Mouse (Mus musculus): Measurements from ENCODE around the gene Jade1.

Jade1 gene

GRCm38 (mm10) chr3:41551671-41552070 is 3.9 kb upstream of the Jade1 start:
- no peak for DNase-seq (ENCODE audit: low read depth)

- no peak for DNase-seq (ENCODE audit: low read depth)
Measured at GRCm38 (mm10) chr3:41552777-41553548, 2.6 kb upstream of the Jade1 start.

- DNase-seq (ENCODE audit: low read depth): no peak
Measured at GRCm38 (mm10) chr3:41553681-41554080, 1.9 kb upstream of the Jade1 start.

GRCm38 (mm10) chr3:41554480-41555475 is 753 bp upstream of the Jade1 start:
- DNase-seq (ENCODE audit: low read depth): no peak

GRCm38 (mm10) chr3:41556451-41557266 is 1.1 kb downstream of the Jade1 start:
- DNase-seq (ENCODE audit: low read depth): no peak

GRCm38 (mm10) chr3:41557267-41557995 is 1.9 kb downstream of the Jade1 start:
- no peak for DNase-seq (ENCODE audit: low read depth)

- DNase-seq (ENCODE audit: low read depth): no peak
Measured at GRCm38 (mm10) chr3:41560489-41560888, 5.0 kb downstream of the Jade1 start.

GRCm38 (mm10) chr3:41561787-41562186 is 6.3 kb downstream of the Jade1 start:
- DNase-seq (ENCODE audit: low read depth): no peak

GRCm38 (mm10) chr3:41563211-41563931 is 7.8 kb downstream of the Jade1 start:
- peak; percentile 78 for DNase-seq (ENCODE audit: low read depth)

GRCm38 (mm10) chr3:41563997-41564396 is 8.5 kb downstream of the Jade1 start:
- DNase-seq (ENCODE audit: low read depth): no peak

- DNase-seq (ENCODE audit: low read depth): peak; percentile 87
Measured at GRCm38 (mm10) chr3:41564471-41565213, 9.1 kb downstream of the Jade1 start.

GRCm38 (mm10) chr3:41565410-41565823 is 9.9 kb downstream of the Jade1 start:
- peak; percentile 80 for DNase-seq (ENCODE audit: low read depth)

GRCm38 (mm10) chr3:41565955-41566354 is 10.4 kb downstream of the Jade1 start:
- DNase-seq (ENCODE audit: low read depth): peak; percentile 83

- no peak for DNase-seq (ENCODE audit: low read depth)
Measured at GRCm38 (mm10) chr3:41569943-41570342, 14.4 kb downstream of the Jade1 start.

GRCm38 (mm10) chr3:41572131-41572530 is 16.6 kb downstream of the Jade1 start:
- DNase-seq (ENCODE audit: low read depth): no peak

- DNase-seq (ENCODE audit: low read depth): no peak
Measured at GRCm38 (mm10) chr3:41572968-41573367, 17.4 kb downstream of the Jade1 start.

- no peak for DNase-seq (ENCODE audit: low read depth)
Measured at GRCm38 (mm10) chr3:41574208-41574607, 18.7 kb downstream of the Jade1 start.

GRCm38 (mm10) chr3:41574720-41575435 is 19.3 kb downstream of the Jade1 start:
- DNase-seq (ENCODE audit: low read depth): no peak

- DNase-seq (ENCODE audit: low read depth): no peak
Measured at GRCm38 (mm10) chr3:41575971-41576370, 20.4 kb downstream of the Jade1 start.

Measured in naive thymus-derived CD4-positive, alpha-beta T cell, adult 2 months (primary cell).